Mouse (Mus musculus): ENCODE measurements around the gene Tnnt3. TPM values are rescaled to one million over a fixed set of nuclear protein-coding genes. Genes with fewer than 3 reads are reported as not detected.

Tnnt3 gene
- polyA plus RNA-seq, 2 experiments: 114 to 183 TPM

- Histone ChIP-seq H3K27ac (replicated peaks; ENCODE audit: low read depth, low read length) (peak overlapping the region; percentile 9; the same call in 1 of the 2 replicates), H3K27me3 (ENCODE audit: control insufficient read depth, insufficient read depth, low read length) (no peaks in the 10 kb centered on the region), H3K4me2 (replicated peaks; ENCODE audit: low read depth, low read length, severe bottlenecking) (no peak overlapping the region), H3K36me3 (ENCODE audit: control insufficient read depth, insufficient read depth, low read length) (no peaks in the 10 kb centered on the region), H3K9me3 (ENCODE audit: control insufficient read depth, low read length) (no peaks in the 10 kb centered on the region), H3K4me1 (ENCODE audit: control insufficient read depth, insufficient read depth, low read length) (no peaks in the 10 kb centered on the region), H3K9ac (ENCODE audit: low read depth, low read length, severe bottlenecking) (no peak overlapping the region), H3K4me3 (replicated peaks; ENCODE audit: low read length) (no peak overlapping the region)
- WGBS: 63% methylated on average over 5 of the region's 5 CpGs
- DNase-seq (ENCODE audit: low spot score): no peak
- 0 out of 2 replicates have a peak, but pooled peaks have one; percentile 12 for ATAC-seq (ENCODE audit: low FRiP score, low read depth)
- no peak for TF ChIP-seq POLR2A (IDR thresholded peaks at IDR 0.05; ENCODE audit: borderline replicate concordance, extremely low read depth, insufficient read depth, insufficient read length)
These were observed 530 bp downstream of the Tnnt3 start for GRCm38 (mm10) chr7:142499010-142499721.

- Histone ChIP-seq H3K27ac (replicated peaks; ENCODE audit: low read depth, low read length) (no peak overlapping the region), H3K27me3 (ENCODE audit: control insufficient read depth, insufficient read depth, low read length) (no peaks in the 10 kb centered on the region), H3K4me2 (replicated peaks; ENCODE audit: low read depth, low read length, severe bottlenecking) (no peak overlapping the region), H3K9me3 (ENCODE audit: control insufficient read depth, low read length) (no peaks in the 10 kb centered on the region), H3K4me1 (ENCODE audit: control insufficient read depth, insufficient read depth, low read length) (no peaks in the 10 kb centered on the region; the same call in 1 of the 2 replicates), H3K4me3 (replicated peaks; ENCODE audit: low read length) (no peak overlapping the region), H3K36me3 (ENCODE audit: control insufficient read depth, insufficient read depth, low read length) (no peaks in the 10 kb centered on the region), H3K9ac (ENCODE audit: low read depth, low read length, severe bottlenecking) (no peak overlapping the region)
- 83% methylated on average over 1 of the region's 1 CpGs for WGBS
- ATAC-seq (ENCODE audit: low FRiP score, low read depth): 0 out of 2 replicates have a peak, but pooled peaks have one; percentile 32
- DNase-seq (ENCODE audit: low spot score): no peak
- TF ChIP-seq POLR2A (IDR thresholded peaks at IDR 0.05; ENCODE audit: borderline replicate concordance, extremely low read depth, insufficient read depth, insufficient read length): no peak
These were observed 1.4 kb downstream of the Tnnt3 start for GRCm38 (mm10) chr7:142500032-142500431.

GRCm38 (mm10) chr7:142503206-142503605 is 4.6 kb downstream of the Tnnt3 start:
- Histone ChIP-seq H3K4me1 (ENCODE audit: control insufficient read depth, insufficient read depth, low read length) (peaks cover 24% of the 10 kb centered on the region), H3K4me3 (replicated peaks; ENCODE audit: low read length) (no peak overlapping the region), H3K9me3 (ENCODE audit: control insufficient read depth, low read length) (no peaks in the 10 kb centered on the region), H3K36me3 (ENCODE audit: control insufficient read depth, insufficient read depth, low read length) (no peaks in the 10 kb centered on the region), H3K27me3 (ENCODE audit: control insufficient read depth, insufficient read depth, low read length) (no peaks in the 10 kb centered on the region), H3K27ac (replicated peaks; ENCODE audit: low read depth, low read length) (peak overlapping the region; percentile 19; the same call in 1 of the 2 replicates), H3K4me2 (replicated peaks; ENCODE audit: low read depth, low read length, severe bottlenecking) (no peak overlapping the region), H3K9ac (ENCODE audit: low read depth, low read length, severe bottlenecking) (no peak overlapping the region)
- DNase-seq (ENCODE audit: low spot score) (no peak), ATAC-seq (ENCODE audit: low FRiP score, low read depth) (no peak)
- TF ChIP-seq POLR2A (IDR thresholded peaks at IDR 0.05; ENCODE audit: borderline replicate concordance, extremely low read depth, insufficient read depth, insufficient read length): no peak
- WGBS: 81% methylated on average over 4 of the region's 4 CpGs

- Histone ChIP-seq H3K27ac (replicated peaks; ENCODE audit: low read depth, low read length) (no peak overlapping the region), H3K27me3 (ENCODE audit: control insufficient read depth, insufficient read depth, low read length) (no peaks in the 10 kb centered on the region), H3K9me3 (ENCODE audit: control insufficient read depth, low read length) (no peaks in the 10 kb centered on the region), H3K4me2 (replicated peaks; ENCODE audit: low read depth, low read length, severe bottlenecking) (no peak overlapping the region), H3K4me3 (replicated peaks; ENCODE audit: low read length) (no peak overlapping the region), H3K9ac (ENCODE audit: low read depth, low read length, severe bottlenecking) (no peak overlapping the region), H3K4me1 (ENCODE audit: control insufficient read depth, insufficient read depth, low read length) (peaks cover 44% of the 10 kb centered on the region), H3K36me3 (ENCODE audit: control insufficient read depth, insufficient read depth, low read length) (no peaks in the 10 kb centered on the region)
- ATAC-seq (ENCODE audit: low FRiP score, low read depth) (no peak), DNase-seq (ENCODE audit: low spot score) (no peak)
- 19% methylated on average over 2 of the region's 2 CpGs for WGBS
- no peak for TF ChIP-seq POLR2A (IDR thresholded peaks at IDR 0.05; ENCODE audit: borderline replicate concordance, extremely low read depth, insufficient read depth, insufficient read length)
These were observed 7.3 kb downstream of the Tnnt3 start for GRCm38 (mm10) chr7:142505942-142506341.

GRCm38 (mm10) chr7:142506501-142506900 is 7.9 kb downstream of the Tnnt3 start:
- peaks cover 48% of the 10 kb centered on the region for H3K4me1 ChIP-seq (ENCODE audit: control insufficient read depth, insufficient read depth, low read length)
- no peak for ATAC-seq (ENCODE audit: low FRiP score, low read depth)
- H3K36me3 ChIP-seq (ENCODE audit: control insufficient read depth, insufficient read depth, low read length): no peaks in the 10 kb centered on the region
- H3K9me3 ChIP-seq (ENCODE audit: control insufficient read depth, low read length): no peaks in the 10 kb centered on the region
- peak overlapping the region; percentile 39; the same call in 1 of the 2 replicates for H3K27ac ChIP-seq (replicated peaks; ENCODE audit: low read depth, low read length)
- no peaks in the 10 kb centered on the region for H3K27me3 ChIP-seq (ENCODE audit: control insufficient read depth, insufficient read depth, low read length)
- H3K9ac ChIP-seq (ENCODE audit: low read depth, low read length, severe bottlenecking): no peak overlapping the region
- no peak for DNase-seq (ENCODE audit: low spot score)
- whole genome bisulfite sequencing: 57% methylated on average over 4 of the region's 4 CpGs
- TF ChIP-seq POLR2A (IDR thresholded peaks at IDR 0.05; ENCODE audit: borderline replicate concordance, extremely low read depth, insufficient read depth, insufficient read length): no peak
- H3K4me3 ChIP-seq (replicated peaks; ENCODE audit: low read length): no peak overlapping the region
- no peak overlapping the region for H3K4me2 ChIP-seq (replicated peaks; ENCODE audit: low read depth, low read length, severe bottlenecking)

Data from limb, embryonic 14.5 days (tissue).